Mouse (Mus musculus) urinary bladder, postnatal 14 days (tissue): ENCODE results near the gene Akr1d1.

Source experiments
- DNase-seq: peaks from one replicate; pipeline ENCODE4 v3.0.0; 2021; ENCODE audit warnings: low spot score

The Akr1d1 gene

DNA sequence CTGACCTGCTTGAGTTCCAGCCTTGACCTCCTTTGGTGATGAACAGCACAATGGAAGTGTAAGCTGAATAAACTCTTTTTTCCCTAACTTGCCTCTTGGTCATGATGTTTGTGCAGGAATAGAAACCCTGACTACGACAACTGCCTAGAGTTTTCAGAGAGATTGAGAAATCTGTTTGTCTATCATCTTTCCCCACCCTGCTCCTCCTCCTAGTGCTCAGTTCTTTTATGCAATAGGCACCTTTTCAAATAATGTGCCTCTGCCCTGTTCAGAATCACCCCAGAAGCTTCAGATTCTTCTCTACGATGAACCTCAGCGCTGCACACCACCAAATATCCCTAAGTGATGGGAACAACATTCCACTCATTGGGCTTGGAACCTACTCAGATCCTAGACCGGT is at the start of gene Akr1d1:
TSS of gene Akr1d1 (plus strand) at position 234 of the 400 bp plus-strand sequence.
- DNase-seq, result no peak

DNA sequence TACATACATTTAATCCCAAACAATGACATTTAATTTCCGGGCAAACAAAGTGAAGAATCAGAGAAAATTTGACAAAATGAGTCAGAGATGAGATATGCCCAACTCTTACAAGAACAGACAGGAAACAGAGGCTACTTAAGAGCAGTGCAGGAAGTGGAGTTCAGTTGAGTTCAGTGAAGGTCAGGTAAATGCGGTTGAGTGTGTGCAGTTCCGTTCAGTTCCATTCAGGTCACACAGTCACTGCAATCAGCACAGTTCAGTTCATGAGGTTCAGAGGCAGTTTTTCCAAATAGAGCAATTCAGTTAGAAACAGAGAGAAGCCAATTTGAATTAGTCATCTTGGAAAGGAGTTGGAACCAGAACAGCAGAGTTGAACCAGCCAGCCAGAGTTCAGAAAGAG is 48.8 kb upstream of the Akr1d1 start:
- DNase-seq, result no peak

GRCm38 (mm10) chr6:37483262-37483661 is 46.7 kb upstream of the Akr1d1 start:
- DNase-seq, result no peak

DNA sequence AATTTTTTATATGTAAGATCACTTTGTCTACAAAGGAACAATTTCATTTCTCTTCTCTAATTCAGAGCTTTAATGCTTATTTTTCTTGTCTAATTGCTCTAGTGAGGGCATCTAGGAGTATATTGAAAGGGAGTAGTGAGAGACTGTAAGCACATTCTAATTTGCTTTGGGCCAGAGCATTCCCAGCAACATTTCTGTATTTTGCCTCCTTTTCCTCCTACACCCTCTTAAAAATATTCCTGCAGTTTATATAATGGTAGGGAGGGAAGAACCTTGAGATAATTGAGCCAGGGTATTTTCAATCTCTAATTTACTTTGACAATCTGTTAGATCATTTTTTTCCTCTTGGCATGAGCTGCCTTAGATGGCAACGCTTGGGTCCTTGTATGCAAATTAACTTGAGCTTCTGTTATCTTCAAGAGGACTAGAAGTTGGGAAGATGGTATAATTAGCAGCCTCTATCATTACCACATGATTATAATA is 45.3 kb upstream of the Akr1d1 start:
- no peak for DNase-seq

DNA sequence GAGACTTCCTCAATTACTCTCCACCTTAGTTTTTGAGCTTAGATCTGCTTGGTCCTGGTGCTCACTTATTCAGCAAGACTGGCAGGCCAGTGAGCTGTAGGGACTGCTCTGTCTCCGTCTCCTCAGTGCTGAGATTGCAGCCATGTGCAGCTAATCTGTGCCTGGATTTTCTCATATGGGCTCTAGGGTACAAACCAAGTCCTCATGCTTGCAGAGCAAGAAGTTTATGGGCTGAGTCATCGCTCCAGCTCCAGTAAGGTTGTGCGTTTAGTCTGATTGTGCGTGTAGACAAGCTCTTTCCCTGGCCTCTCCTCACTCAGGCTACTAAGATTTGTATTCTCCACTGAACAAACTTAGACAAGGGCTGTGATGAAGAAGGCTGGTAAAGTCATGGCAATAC is 43.5 kb upstream of the Akr1d1 start:
- DNase-seq, result peak; percentile 60

DNA sequence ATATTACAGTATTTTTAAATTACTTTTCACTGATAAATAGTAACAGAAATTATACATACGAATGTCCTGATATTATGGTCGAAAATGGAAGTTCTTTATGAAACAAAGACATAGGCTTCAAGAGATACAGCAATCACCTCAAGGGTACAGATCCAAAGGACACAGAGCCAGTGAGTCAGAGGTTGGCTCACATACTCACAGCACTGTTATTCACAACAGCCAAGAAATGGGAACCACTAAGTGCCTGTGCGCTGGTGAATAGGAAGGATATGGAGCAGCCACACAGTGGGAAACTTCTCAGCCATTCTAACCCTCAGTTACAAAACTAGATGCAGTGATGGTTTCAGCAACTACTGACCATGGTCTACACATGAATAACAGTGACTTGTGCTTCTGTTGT is 37.7 kb upstream of the Akr1d1 start:
- DNase-seq, result no peak

GRCm38 (mm10) chr6:37494957-37495356 is 35.0 kb upstream of the Akr1d1 start:
- no peak for DNase-seq

DNA sequence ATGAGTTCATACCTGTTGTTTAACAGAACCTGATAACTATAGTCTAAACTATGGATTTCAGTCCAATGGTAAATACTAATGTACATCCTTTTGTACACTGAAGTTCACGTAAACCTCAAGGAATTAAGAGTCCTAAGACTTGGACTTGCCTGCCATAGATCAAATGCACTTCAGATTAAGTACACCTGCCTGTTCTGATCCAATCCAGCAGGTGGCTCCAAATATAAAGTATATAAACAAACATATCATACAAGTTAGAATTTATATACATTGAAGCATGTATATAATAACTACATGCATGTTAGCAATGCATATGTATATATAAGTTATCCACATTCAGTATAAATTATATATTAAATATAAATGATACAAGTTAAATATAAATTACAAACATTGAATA is 33.1 kb upstream of the Akr1d1 start:
- DNase-seq, result no peak

DNA sequence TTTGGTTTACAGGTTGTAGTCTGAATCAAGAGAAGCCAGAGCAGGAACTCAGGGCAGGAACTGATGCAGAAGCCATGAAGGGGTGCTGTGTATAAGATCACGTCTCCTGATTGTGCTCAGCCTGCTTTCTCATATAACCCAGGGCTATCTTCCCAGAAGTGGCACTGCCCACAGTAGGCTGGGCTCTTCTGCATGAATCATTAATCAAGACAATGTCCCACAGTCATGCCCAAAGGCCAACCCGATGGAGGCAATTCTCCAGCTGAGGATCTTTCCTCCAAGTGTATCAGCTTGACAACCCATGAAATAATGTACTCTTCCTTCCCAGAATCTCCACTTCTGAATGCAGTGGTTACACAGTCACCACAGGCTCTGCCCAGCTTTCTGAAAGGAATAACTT is 24.4 kb upstream of the Akr1d1 start:
- DNase-seq, result no peak

DNA sequence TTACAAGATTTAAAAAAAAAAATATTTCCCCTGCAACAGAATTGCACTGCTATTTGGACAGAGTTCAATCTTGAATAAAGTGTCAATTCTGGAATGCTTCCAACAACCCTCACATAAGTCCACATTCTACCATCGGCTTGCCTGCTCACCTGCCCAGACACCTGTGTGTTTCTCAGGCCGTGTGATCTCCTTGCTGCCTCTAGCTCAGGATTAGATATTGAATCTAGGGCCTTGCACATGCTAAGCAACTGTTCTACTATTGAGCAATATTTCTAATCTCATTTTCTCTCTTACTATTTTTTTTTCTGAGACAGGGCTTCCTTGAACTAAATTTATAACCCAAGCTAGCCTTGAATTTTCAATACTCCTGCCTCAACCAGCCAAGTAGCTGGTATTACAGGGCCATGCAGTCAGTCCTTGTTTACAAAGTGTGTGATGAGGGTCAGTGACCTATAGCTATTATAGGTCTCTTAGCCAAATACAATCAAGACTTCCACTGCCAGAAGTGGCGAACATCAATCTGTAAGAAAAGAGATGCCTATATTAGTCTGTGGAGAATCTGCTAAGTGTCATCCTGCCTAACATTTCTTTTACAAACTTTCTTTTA is 23.0 kb upstream of the Akr1d1 start:
- no peak for DNase-seq

DNA sequence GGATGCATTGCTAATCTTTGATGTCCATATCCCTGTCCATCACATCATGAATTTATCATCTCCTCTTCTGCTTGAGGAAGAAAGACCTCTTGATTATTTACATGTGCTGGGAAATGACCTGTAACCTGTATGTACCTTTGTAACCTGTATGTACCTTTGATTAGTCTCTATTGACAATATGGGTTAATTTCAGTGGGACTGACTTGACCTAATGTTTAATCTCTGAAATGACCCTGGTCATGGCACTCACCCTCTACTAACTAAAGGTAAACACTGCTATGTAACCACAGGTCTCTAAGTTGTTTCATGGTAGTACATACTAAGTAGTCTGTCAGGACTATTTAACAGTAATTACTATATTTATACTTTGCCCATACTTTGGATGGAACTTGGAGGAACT is 19.2 kb upstream of the Akr1d1 start:
- DNase-seq, result no peak

DNA sequence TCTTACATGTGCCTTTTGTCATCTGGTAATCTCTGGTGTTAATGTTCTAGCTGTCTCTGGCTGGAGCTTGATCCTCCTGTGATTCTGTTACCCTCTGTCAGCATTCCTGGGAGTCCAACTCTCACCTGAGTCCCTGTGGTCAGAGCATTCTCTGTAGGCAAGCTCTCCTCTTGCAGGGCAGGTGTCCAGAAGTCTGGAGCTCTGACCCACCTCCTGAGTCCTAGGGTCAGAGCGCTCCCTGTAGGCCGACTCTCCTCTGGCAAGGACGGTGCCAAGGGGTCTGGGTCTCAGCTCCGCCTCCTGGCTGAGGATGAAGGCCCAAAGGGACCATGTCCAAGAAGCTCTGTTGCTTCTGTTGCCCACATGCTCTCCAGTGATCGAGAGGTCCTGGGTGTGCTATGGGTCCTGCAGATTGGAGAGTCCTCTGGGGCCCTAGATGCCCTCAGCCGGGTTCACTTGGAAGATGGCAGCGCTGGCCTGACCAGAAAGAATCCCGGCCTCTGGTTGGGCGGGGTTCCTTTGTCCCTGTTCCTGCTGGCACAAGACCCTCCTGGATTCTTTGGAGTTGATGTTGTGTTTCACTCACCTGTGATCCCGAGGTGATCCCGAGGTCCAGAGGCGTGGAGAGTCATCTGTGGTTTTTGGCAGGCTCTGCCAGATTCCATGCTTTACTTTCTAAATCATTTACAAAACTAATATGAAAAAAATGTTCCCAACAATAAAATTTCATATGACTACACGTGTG is 9.2 kb upstream of the Akr1d1 start:
- no peak for DNase-seq

DNA sequence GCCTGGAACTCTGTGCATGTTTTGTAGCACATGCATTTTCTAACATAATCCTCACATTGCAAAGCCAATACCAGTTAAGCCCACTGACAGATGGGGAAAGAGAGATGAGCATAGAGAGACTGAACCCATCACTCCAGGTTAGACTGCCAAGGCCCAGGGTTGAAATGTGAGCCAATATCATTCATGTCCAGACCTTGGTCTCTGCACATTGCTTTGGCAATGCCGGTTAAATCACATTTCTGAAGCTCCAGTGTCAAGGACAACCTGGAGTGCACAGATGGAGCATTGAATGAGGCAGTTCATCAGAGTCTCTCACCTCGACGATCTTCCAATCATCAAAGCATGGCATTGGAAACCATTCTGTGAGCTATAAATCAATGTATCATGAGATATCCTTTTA is 2.1 kb downstream of the Akr1d1 start:
- DNase-seq, result no peak

- DNase-seq, result no peak
Observed at GRCm38 (mm10) chr6:37536831-37537230, 6.9 kb downstream of the Akr1d1 start.

DNA sequence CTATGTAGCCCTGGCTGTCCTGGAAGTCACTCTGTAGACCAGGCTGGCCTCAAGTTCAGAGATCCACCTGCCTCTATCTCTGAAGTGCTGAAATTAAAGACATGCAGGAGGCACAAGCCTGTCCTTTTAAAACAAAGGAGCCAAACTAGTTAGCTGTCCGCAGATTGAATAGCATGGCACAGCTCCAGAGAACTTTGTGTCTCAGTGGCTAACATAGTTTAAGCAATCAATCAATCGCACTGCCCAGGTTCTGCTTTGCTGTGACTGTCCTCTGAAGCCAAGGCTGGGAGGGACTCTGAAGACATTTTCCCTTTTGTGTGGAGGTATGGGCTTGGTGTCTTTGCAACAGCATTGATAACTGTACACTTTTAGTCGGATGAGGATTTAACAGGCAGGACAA is 7.8 kb downstream of the Akr1d1 start:
- DNase-seq, result no peak

GRCm38 (mm10) chr6:37538792-37539191 is 8.8 kb downstream of the Akr1d1 start:
- no peak for DNase-seq

DNA sequence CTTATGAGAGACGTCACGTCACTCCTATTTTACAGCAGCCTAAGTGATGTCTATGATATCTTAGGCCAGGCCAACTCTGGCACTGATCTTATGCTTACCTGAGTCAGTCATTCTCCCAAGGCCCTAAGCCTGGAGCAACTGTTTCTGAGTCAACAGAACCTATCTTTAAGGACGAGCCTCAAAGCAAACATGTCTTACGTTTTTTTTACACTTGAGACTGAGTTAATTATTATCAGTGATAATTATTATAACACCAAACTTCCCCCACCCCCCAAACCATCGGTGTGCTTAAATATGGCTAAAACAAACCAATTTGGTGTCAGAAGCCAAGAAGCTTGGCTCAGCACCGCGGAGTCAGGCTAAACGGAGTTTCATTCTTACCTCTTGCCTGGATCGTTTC is 9.4 kb downstream of the Akr1d1 start:
- DNase-seq, result no peak

DNA sequence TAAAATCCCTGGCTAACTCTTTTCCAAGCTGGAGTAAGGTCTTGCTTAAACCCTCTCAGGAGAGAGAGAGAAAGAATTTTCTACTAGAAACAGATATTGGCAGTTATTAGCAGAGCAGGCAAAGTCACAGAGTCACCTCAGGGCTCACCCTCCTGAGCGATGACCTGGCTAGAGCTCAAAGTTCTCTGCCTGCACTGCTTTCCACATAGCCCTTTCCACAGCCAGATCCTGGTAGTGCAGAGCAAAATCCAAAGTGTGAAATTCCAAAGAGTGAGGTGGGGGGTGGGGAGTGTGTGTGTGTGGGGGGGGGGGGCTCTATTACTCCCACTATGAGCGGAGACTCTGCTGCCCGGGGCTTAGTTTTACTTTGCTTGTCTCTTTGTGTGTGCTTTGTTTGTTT is 10.1 kb downstream of the Akr1d1 start:
- no peak for DNase-seq

DNA sequence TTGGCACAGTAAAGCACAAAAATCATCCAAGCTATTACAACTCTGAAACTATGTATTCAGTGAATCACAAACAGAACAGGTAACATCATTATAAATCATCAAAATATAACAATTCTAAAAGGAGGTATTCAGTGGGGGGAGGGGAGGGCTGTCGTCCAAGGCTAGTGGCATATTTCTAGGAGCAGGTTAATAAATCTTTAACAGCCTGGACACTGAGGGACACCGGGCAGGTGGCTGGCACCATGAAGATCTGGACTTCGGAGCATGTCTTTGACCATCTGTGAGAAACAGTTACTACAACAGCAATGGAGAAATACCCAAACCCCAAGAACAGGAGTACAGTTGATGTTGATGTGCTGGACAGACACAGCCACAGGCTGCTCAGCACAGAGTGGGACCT is 11.2 kb downstream of the Akr1d1 start:
- DNase-seq, result no peak

DNA sequence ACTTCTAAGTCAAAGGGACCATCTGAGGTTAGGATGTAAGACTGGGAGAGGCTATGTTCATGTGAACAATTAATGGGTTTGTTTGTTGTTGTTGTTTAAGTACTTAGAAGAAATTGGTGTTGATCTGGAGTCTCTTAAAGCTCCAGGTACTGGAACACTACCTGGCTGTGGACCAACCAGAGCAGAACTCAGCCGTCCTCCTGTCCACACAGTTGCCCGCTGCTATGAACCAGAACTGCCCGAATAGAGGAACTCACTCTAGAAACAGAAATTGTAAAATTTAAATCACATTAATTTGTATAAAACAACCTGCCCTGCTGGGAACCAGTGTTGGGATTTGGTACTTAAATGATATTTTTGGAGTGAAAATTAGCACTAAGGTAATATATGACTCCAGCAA is 12.2 kb downstream of the Akr1d1 start:
- DNase-seq, result no peak

DNA sequence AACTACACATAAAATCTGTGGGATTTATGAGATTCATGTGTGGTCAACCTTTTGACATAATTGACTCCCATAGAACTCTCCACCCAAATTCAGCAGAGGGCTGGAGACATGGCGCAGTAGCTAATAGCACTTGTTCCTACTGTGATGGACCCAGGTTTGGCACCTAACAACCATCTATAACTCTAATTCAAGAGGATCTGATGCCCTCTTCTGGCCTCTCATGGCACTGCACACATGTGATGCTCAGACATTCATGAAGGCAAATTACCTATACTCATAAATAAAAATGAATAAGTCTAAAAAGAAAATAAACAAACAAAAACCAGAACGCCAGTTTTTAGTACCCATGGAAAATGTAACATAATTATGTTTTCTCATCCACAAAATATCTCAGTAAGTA is 22.8 kb downstream of the Akr1d1 start:
- DNase-seq, result peak; percentile 18

DNA sequence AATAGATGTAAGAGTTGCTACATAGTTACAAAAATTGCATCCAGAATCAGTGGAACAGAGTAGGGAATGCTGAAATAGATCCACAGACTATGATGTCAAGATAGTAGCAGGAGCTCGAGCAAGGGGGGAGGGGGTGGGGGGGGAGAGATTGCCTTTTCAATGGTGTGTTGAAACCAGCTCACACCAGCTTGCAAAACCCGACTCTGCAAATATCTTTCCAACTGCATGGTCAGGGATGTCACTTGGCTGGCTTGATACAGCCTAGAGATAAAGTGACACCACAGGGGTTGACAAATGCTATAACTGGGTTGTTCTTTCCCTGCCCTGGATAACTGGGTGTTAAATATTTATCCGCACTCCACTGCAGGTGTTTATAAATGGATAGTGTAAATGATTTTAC is 24.0 kb downstream of the Akr1d1 start:
- no peak for DNase-seq

GRCm38 (mm10) chr6:37554327-37554726 is 24.4 kb downstream of the Akr1d1 start:
- no peak for DNase-seq

DNA sequence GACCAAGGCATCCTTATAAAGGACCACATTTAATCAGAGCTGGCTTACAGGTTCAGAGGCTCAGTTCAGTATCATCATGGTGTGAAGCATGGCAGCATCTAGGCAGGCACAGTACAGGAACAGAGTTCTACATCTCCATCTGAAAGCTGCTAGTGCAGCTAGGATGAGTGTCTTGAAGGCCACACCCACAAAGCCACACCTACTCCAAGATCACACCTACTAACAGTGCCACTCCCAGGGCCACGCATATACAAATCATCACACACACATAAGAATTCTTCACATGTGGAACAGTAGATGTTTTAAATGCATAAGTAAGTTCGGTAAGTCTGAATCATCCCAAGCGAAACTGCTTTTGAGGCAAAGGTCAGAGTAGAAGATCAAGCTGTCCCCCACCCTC is 33.9 kb downstream of the Akr1d1 start:
- no peak for DNase-seq
